In the genomic region with DNA sequence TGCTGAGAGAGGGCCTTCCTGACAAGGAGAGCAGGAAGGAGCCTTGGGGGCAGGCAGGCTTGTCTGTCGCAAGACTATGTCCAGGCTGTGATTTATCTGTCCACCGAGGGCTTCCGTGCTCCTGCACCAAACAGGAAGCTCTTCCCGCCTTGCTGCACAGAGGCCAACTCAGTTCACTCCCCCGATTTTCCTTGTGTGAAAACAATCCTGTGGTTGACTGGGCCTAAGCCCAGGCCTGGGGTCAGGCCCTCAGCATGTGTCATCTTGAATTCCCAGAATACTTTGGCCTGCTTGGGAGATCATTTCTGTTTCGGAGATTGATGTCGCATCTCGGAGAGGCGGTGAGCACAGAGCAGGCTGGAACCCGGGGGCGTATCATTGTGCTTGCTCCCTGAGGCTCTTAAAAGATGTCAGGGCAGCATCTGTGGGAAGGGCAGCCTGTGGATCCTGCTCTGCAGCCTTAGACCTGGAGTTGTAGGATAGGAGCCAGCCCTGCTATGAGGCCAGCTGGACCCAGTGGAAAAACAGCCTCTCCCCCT, we compare ENCODE assay signal across 8 mouse cellular contexts. TPM values are rescaled to one million over a fixed set of nuclear protein-coding genes. Genes with fewer than 3 reads are reported as not detected.
DNase-seq lines count a peak whose midpoint lies in the region; ATAC-seq and TF ChIP-seq lines count a peak whose summit lies in the region.

No protein-coding gene starts in this region.

- no peak overlapping the region for H3ac ChIP-seq in myocyte (ENCODE audit: control insufficient read depth, insufficient read length)

- no peaks in the 10 kb centered on the region for H3K27me3 ChIP-seq in forebrain, embryonic 12.5 days
- no peaks in the 10 kb centered on the region for H3K27me3 ChIP-seq in myocyte (ENCODE audit: control insufficient read depth, insufficient read depth, insufficient read length)

- peak overlapping the region; percentile 6; the same call in 1 of the 2 replicates for H3K27ac ChIP-seq in forebrain, embryonic 12.5 days

- peaks cover 7% of the 10 kb centered on the region; the same call in 1 of the 2 replicates for H3K36me3 ChIP-seq in forebrain, embryonic 12.5 days (replicated peaks)
- peaks cover 11% of the 10 kb centered on the region for H3K36me3 ChIP-seq in myocyte (ENCODE audit: control insufficient read depth, insufficient read depth)

- H3K79me2 ChIP-seq in myocyte (ENCODE audit: control insufficient read depth, insufficient read depth): peaks cover 33% of the 10 kb centered on the region

- no peak overlapping the region for H3K4me3 ChIP-seq in forebrain, embryonic 12.5 days (replicated peaks)
- no peak overlapping the region for H3K4me3 ChIP-seq in myocyte

- no peak overlapping the region for H3K4me2 ChIP-seq in forebrain, embryonic 12.5 days
- H3K4me2 ChIP-seq in myocyte (ENCODE audit: low read depth): peak overlapping the region; percentile 68

- no peak for TF ChIP-seq POLR2A in myocyte (IDR thresholded peaks at IDR 0.05; ENCODE audit: insufficient read length, low read depth)

- H3K4me1 ChIP-seq in forebrain, embryonic 12.5 days: peaks cover 55% of the 10 kb centered on the region

- no peak for ATAC-seq in forebrain, embryonic 12.5 days (ENCODE audit: low FRiP score)

- peak; percentile 52 to 54 for DNase-seq in cerebellum, postnatal 25 days
- no peak for DNase-seq in cerebellum, adult 9-11 months
- peak; percentile 77 to 78 for DNase-seq in heart, postnatal 14 days
- peak; percentile 87 to 92 for DNase-seq in kidney, postnatal 4 days
- no peak for DNase-seq in layer of hippocampus, adult 9-11 months
- DNase-seq in c-Kit-positive CD71-positive TER-119-positive erythroid progenitor cells, embryonic 14.5 days (ENCODE audit: low spot score): no peak

- 88% methylated on average over 11 of the region's 11 CpGs for WGBS in forebrain, embryonic 12.5 days

- no peaks in the 10 kb centered on the region for H3K9me3 ChIP-seq in forebrain, embryonic 12.5 days

- H3K9ac ChIP-seq in forebrain, embryonic 12.5 days: no peak overlapping the region

- intact Hi-C loops in heart, postnatal 14 days (cut with DNase I): loop anchor here (5.0 kb wide), 2 partner anchors 32 to 33 kb away; a partner anchor contains a TSS

TF ChIP-seq in myocyte, 11 proteins besides CTCF, POLR2A, EP300 and RAD21:
- TF ChIP-seq CEBPB (IDR thresholded peaks at IDR 0.05; ENCODE audit: insufficient read depth, poor library complexity, severe bottlenecking): peak; percentile 83
- peak in 2 of 3 experiments; percentile 17 to 37 for TF ChIP-seq MYOD1 (IDR thresholded peaks at IDR 0.05; ENCODE audit: control insufficient read depth in 1 of 3, insufficient read length in 2 of 3, low read depth in 2 of 3)
- TF ChIP-seq TCF12 (IDR thresholded peaks at IDR 0.05; ENCODE audit: insufficient read depth, poor library complexity, severe bottlenecking): peak; percentile 58
- TF ChIP-seq MYOG (IDR thresholded peaks at IDR 0.05; ENCODE audit: control insufficient read depth in 1 of 3, insufficient read depth in 1 of 3, insufficient read length in 2 of 3, low read depth in 2 of 3): peak in 2 of 3 experiments; percentile 45 to 76
- peak; percentile 68 for TF ChIP-seq E2F4 (IDR thresholded peaks at IDR 0.05; ENCODE audit: insufficient read depth)
- no peak for TF ChIP-seq USF1 (IDR thresholded peaks at IDR 0.05; ENCODE audit: low read depth)
TF ChIP-seq in myocyte: peak in this region for 5.

RNA-seq across cellular contexts. Expression of a gene that starts 32.6 kb away (rescaled TPM):
- 33.4 and 36.6 TPM in 2 replicates for polyA plus RNA-seq in forebrain, embryonic 12.5 days (2016; fragmentation: Nextera tagmentation; extraction: Ambion mirVana)
- total RNA-seq in heart, postnatal 14 days (2021): 10 to 100 TPM; 32.4 to 35.0 TPM
- polyA plus RNA-seq in myocyte (2012; fragmentation: generic; extraction: Trizol): 15.0 TPM

RNA-seq across cellular contexts. Expression of a gene that starts 56.5 kb away (rescaled TPM):
- polyA plus RNA-seq in forebrain, embryonic 12.5 days (2016; fragmentation: Nextera tagmentation; extraction: Ambion mirVana): 7.3 and 7.9 TPM in 2 replicates
- total RNA-seq in heart, postnatal 14 days (2021): 10 to 100 TPM in 1 of 2 experiments, 1 to 10 TPM in 1; 10.0 to 11.5 TPM
- 0.06 TPM for polyA plus RNA-seq in myocyte (2012; fragmentation: generic; extraction: Trizol)

Comparison
In these comparisons a context has a peak if more than half of its experiments do, and no peak if none do; other contexts are left out.
1. DNase-seq: peak in cerebellum, postnatal 25 days (2 of 2), heart, postnatal 14 days (2 of 2) and kidney, postnatal 4 days (2 of 2); none in cerebellum, adult 9-11 months (single experiment), layer of hippocampus, adult 9-11 months (single experiment) and c-Kit-positive CD71-positive TER-119-positive erythroid progenitor cells, embryonic 14.5 days (single experiment).